Mouse (Mus musculus): ENCODE results near the gene Atp11a. TPM values are rescaled to one million over a fixed set of nuclear protein-coding genes. Genes with fewer than 3 reads are reported as not detected.

Atp11a gene
- total and polyA plus RNA-seq, 3 experiments = 20.9 to 39.7 TPM; not detected in 1

DNA sequence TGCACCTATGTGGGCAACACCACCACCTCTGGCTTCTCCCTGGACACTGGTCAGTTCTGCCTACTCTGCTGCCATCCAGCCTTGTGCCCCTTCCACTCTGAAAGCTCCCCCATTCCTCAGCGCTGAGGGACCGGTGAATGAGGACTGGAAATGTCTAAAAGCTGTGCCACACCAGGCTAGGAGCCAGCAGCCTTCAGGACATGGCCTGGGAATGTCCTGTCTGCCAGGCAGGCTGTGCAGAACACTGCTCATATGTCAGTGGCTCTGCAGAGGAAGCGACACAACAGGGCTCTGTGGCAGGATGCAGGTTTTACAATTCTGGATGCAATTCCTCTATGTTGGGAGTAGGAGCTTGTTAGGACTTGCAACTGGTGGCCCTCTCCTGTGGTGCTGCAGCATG, 106.2 kb downstream of the Atp11a start:
- H3K4me3 ChIP-seq (ENCODE audit: control insufficient read depth in 1 of 2, insufficient read depth in 1 of 2, low read depth in 2 of 2, low read length in 2 of 2) = no peak overlapping the region
- H3K36me3 ChIP-seq (ENCODE audit: control insufficient read depth in 1 of 2, insufficient read depth in 2 of 2, low read length in 2 of 2) = no peaks in the 10 kb centered on the region
- no peaks in the 10 kb centered on the region for H3K79me2 ChIP-seq (ENCODE audit: control insufficient read depth, insufficient read depth, low read length, poor library complexity)
- no peak overlapping the region for H3K27ac ChIP-seq (ENCODE audit: control insufficient read depth, low read depth, low read length)
- no peaks in the 10 kb centered on the region for H3K9me3 ChIP-seq (replicated peaks; ENCODE audit: insufficient read depth, low read length)
- H3K4me1 ChIP-seq (ENCODE audit: control insufficient read depth in 1 of 2, insufficient read depth in 2 of 2, low read length in 2 of 2) = no peaks in the 10 kb centered on the region
- no peak overlapping the region for H3K9ac ChIP-seq (ENCODE audit: control insufficient read depth, low read depth, low read length, poor library complexity, severe bottlenecking)
- H3K27me3 ChIP-seq (ENCODE audit: control insufficient read depth in 1 of 2, insufficient read depth in 2 of 2, low read length in 2 of 2) = no peaks in the 10 kb centered on the region
- DNase-seq (ENCODE audit: low read depth, low spot score) = no peak
- TF ChIP-seq RAD21 (IDR thresholded peaks at IDR 0.05; ENCODE audit: low read depth, low read length) (no peak), SIN3A (IDR thresholded peaks at IDR 0.05; ENCODE audit: low read length) (no peak), POLR2AphosphoS2 (IDR thresholded peaks at IDR 0.05; ENCODE audit: low read length) (no peak), RCOR1 (IDR thresholded peaks at IDR 0.05; ENCODE audit: low read depth, low read length) (no peak), MAX (IDR thresholded peaks at IDR 0.05; ENCODE audit: low read length) (no peak), NRF1 (IDR thresholded peaks at IDR 0.05; ENCODE audit: insufficient read depth, low read depth, low read length, poor library complexity, severe bottlenecking) (no peak), ZC3H11A (IDR thresholded peaks at IDR 0.05; ENCODE audit: low read depth, low read length) (no peak), SMC3 (IDR thresholded peaks at IDR 0.05; ENCODE audit: low read depth, low read length) (no peak), MEF2A (IDR thresholded peaks at IDR 0.05; ENCODE audit: extremely low read depth, insufficient replicate concordance, low read depth, low read length, poor library complexity, severe bottlenecking) (no peak), ETS1 (IDR thresholded peaks at IDR 0.05; ENCODE audit: low read depth, low read length) (no peak), POLR2A (IDR thresholded peaks at IDR 0.05; ENCODE audit: control insufficient read depth in 1 of 2, insufficient read depth in 1 of 2, low read depth in 1 of 2, low read length in 2 of 2, poor library complexity in 1 of 2) (no peak), USF1 (IDR thresholded peaks at IDR 0.05; ENCODE audit: low read depth, low read length) (no peak), ZNF384 (IDR thresholded peaks at IDR 0.05; ENCODE audit: low read depth, low read length) (no peak), NELFE (IDR thresholded peaks at IDR 0.05; ENCODE audit: low read depth, low read length) (no peak), GABPA (IDR thresholded peaks at IDR 0.05; ENCODE audit: low read depth, low read length) (no peak), ZMIZ1 (IDR thresholded peaks at IDR 0.05; ENCODE audit: low read depth, low read length) (no peak), EP300 (IDR thresholded peaks at IDR 0.05; ENCODE audit: low read depth in 1 of 2, low read length in 2 of 2) (no peak), E2F4 (IDR thresholded peaks at IDR 0.05; ENCODE audit: borderline replicate concordance, low read depth, low read length) (no peak), TCF12 (IDR thresholded peaks at IDR 0.05; ENCODE audit: low read depth, low read length) (no peak)

DNA sequence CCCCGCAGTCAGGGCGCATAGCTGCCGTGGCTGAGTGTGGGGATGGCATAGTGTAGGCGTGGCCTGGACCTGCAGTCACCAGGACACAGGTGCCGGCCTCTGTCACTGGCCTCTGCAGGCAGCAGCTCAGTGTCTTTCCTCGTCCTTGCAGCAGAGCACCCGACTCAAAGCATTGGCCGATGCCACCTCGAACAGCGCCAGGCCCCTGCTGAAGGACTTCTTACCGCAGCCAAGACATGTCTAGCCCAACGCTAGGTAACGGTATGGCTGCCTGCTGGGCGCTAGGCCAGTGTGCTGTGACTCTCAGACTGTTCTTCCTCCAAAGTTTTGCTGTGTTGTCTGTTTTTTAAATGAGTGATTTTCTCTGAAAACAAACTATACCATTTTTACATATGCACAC, 106.8 kb downstream of the Atp11a start:
- DNase-seq (ENCODE audit: low read depth, low spot score) = no peak
- Histone ChIP-seq H3K9me3 (replicated peaks; ENCODE audit: insufficient read depth, low read length) (no peaks in the 10 kb centered on the region), H3K79me2 (ENCODE audit: control insufficient read depth, insufficient read depth, low read length, poor library complexity) (no peaks in the 10 kb centered on the region), H3K9ac (ENCODE audit: control insufficient read depth, low read depth, low read length, poor library complexity, severe bottlenecking) (no peak overlapping the region), H3K36me3 (ENCODE audit: control insufficient read depth in 1 of 2, insufficient read depth in 2 of 2, low read length in 2 of 2) (no peaks in the 10 kb centered on the region), H3K27me3 (ENCODE audit: control insufficient read depth in 1 of 2, insufficient read depth in 2 of 2, low read length in 2 of 2) (no peaks in the 10 kb centered on the region), H3K4me1 (ENCODE audit: control insufficient read depth in 1 of 2, insufficient read depth in 2 of 2, low read length in 2 of 2) (no peaks in the 10 kb centered on the region), H3K27ac (ENCODE audit: control insufficient read depth, low read depth, low read length) (no peak overlapping the region), H3K4me3 (ENCODE audit: control insufficient read depth in 1 of 2, insufficient read depth in 1 of 2, low read depth in 2 of 2, low read length in 2 of 2) (no peak overlapping the region)
- TF ChIP-seq MAFK (IDR thresholded peaks at IDR 0.05; ENCODE audit: borderline replicate concordance, low read depth, low read length) (no peak), RCOR1 (IDR thresholded peaks at IDR 0.05; ENCODE audit: low read depth, low read length) (no peak), ZKSCAN1 (IDR thresholded peaks at IDR 0.05; ENCODE audit: low read depth, low read length) (no peak), ELF1 (IDR thresholded peaks at IDR 0.05; ENCODE audit: low read depth, low read length) (no peak), EP300 (IDR thresholded peaks at IDR 0.05; ENCODE audit: low read depth in 1 of 2, low read length in 2 of 2) (no peak), POLR2AphosphoS2 (IDR thresholded peaks at IDR 0.05; ENCODE audit: low read length) (no peak), GATA1 (IDR thresholded peaks at IDR 0.05; ENCODE audit: low read depth, low read length) (no peak), ETS1 (IDR thresholded peaks at IDR 0.05; ENCODE audit: low read depth, low read length) (no peak), MAZ (IDR thresholded peaks at IDR 0.05; ENCODE audit: low read depth, low read length) (no peak), JUND (IDR thresholded peaks at IDR 0.05; ENCODE audit: low read depth, low read length) (no peak), CHD1 (IDR thresholded peaks at IDR 0.05; ENCODE audit: low read depth, low read length) (no peak), TCF12 (IDR thresholded peaks at IDR 0.05; ENCODE audit: low read depth, low read length) (no peak), ZC3H11A (IDR thresholded peaks at IDR 0.05; ENCODE audit: low read depth, low read length) (no peak)
